Mouse (Mus musculus) small intestine, adult 2 months (tissue): ENCODE results near the gene Tssk3.

Source experiments
- CTCF ChIP-seq: fragments of 200-500 bp; IDR thresholded peaks from 2 replicates; pipeline ENCODE4 v1.5.1; 2012; ENCODE audit warnings: low read depth, mild to moderate bottlenecking, control low read depth, inconsistent platforms, low read length, moderate library complexity, mixed read lengths; ENCODE audit not compliant: insufficient replicate concordance, insufficient read length; ENCODE audit errors: extremely low read depth
- POLR2A ChIP-seq: fragments of 200-500 bp; IDR thresholded peaks from 2 replicates; pipeline ENCODE4 v1.6.1; 2012; ENCODE audit warnings: low read depth, mild to moderate bottlenecking, control low read depth, inconsistent platforms, low read length, moderate library complexity

GRCm38 (mm10) chr4:129505511-129505910 is 14.7 kb upstream of the Tssk3 start:
- TF ChIP-seq POLR2A (no peak), CTCF (no peak)
